Comparison of ENCODE assay signal across 24 mouse cellular contexts in genomic region chr9:95450586-95450985, GRCm38 (mm10). TPM values are rescaled to one million over a fixed set of nuclear protein-coding genes. Genes with fewer than 3 reads are reported as not detected.
A peak's percentile ranks its signal among the peaks of the same experiment; 100 is the strongest.
DNase-seq lines count a peak whose midpoint lies in the region; ATAC-seq lines count a peak whose summit lies in the region.
"Had no signal": no experiment of that assay in that cellular context is flagged by ENCODE, and none has a peak within 500 bp of the region (broad histone marks: within the 10 kb centered on the region; RNA-seq: fewer than 3 reads in every experiment).

No protein-coding gene starts in this region.

- H3K27ac ChIP-seq in heart, embryonic 12.5 days (ENCODE audit: poor library complexity, severe bottlenecking): no peak overlapping the region; the same call in 1 of the 2 replicates
- H3K27ac ChIP-seq in heart, embryonic 14.5 days (replicated peaks in 1 of 2; ENCODE audit: control insufficient read depth in 1 of 2, insufficient read depth in 1 of 2, low read depth in 2 of 2, low read length in 2 of 2): peak overlapping the region; percentile 14 to 49; a peak in 2 of 4 replicates
- no peak overlapping the region for H3K27ac ChIP-seq in heart, embryonic 10.5 days
- no peak overlapping the region for H3K27ac ChIP-seq in intestine, embryonic 15.5 days
- H3K27ac ChIP-seq: forebrain, embryonic 10.5 days; forebrain, embryonic 13.5 days; hindbrain, embryonic 12.5 days; hindbrain, embryonic 15.5 days; kidney, embryonic 15.5 days had no signal

- H3K36me3 ChIP-seq in heart, embryonic 12.5 days: no peaks in the 10 kb centered on the region
- H3K36me3 ChIP-seq in heart, embryonic 14.5 days (ENCODE audit: control insufficient read depth, insufficient read depth, low read length): peaks cover 6% of the 10 kb centered on the region; the same call in 1 of the 2 replicates
- no peaks in the 10 kb centered on the region for H3K36me3 ChIP-seq in heart, embryonic 10.5 days
- H3K36me3 ChIP-seq in intestine, embryonic 15.5 days: no peaks in the 10 kb centered on the region
- H3K36me3 ChIP-seq: hindbrain, embryonic 12.5 days; hindbrain, embryonic 15.5 days had no signal

- intact Hi-C loops in heart, postnatal 10 days (cut with DNase I): no loop called here
- intact Hi-C loops in heart, postnatal 36 days (cut with DNase I): no loop called here

- no peaks in the 10 kb centered on the region; the same call in 1 of the 2 replicates for H3K9me3 ChIP-seq in heart, embryonic 12.5 days (replicated peaks)
- H3K9me3 ChIP-seq in heart, embryonic 14.5 days (ENCODE audit: control insufficient read depth, low read length): no peaks in the 10 kb centered on the region
- no peaks in the 10 kb centered on the region for H3K9me3 ChIP-seq in heart, embryonic 10.5 days
- H3K9me3 ChIP-seq in intestine, embryonic 15.5 days: no peaks in the 10 kb centered on the region
- H3K9me3 ChIP-seq: forebrain, embryonic 10.5 days; forebrain, embryonic 13.5 days; hindbrain, embryonic 12.5 days; hindbrain, embryonic 15.5 days; kidney, embryonic 15.5 days had no signal

- no peaks in the 10 kb centered on the region for H3K27me3 ChIP-seq in heart, embryonic 12.5 days (replicated peaks)
- no peaks in the 10 kb centered on the region for H3K27me3 ChIP-seq in heart, embryonic 14.5 days (ENCODE audit: control insufficient read depth, insufficient read depth, low read length)
- no peaks in the 10 kb centered on the region for H3K27me3 ChIP-seq in heart, embryonic 10.5 days (ENCODE audit: insufficient read depth, poor library complexity, severe bottlenecking)
- no peaks in the 10 kb centered on the region for H3K27me3 ChIP-seq in intestine, embryonic 15.5 days (replicated peaks)
- H3K27me3 ChIP-seq: forebrain, embryonic 13.5 days; hindbrain, embryonic 12.5 days; hindbrain, embryonic 15.5 days; kidney, embryonic 15.5 days had no signal

- H3K9ac ChIP-seq in heart, embryonic 12.5 days: no peak overlapping the region
- no peak overlapping the region for H3K9ac ChIP-seq in heart, embryonic 14.5 days (ENCODE audit: low read length)
- H3K9ac ChIP-seq in intestine, embryonic 15.5 days: no peak overlapping the region
- H3K9ac ChIP-seq: forebrain, embryonic 13.5 days; hindbrain, embryonic 12.5 days; hindbrain, embryonic 15.5 days; kidney, embryonic 15.5 days had no signal

- peaks cover 17% of the 10 kb centered on the region for H3K4me1 ChIP-seq in heart, embryonic 12.5 days (replicated peaks)
- peaks cover 4 to 9% of the 10 kb centered on the region in 2 experiments; a peak in 2 of 4 replicates for H3K4me1 ChIP-seq in heart, embryonic 14.5 days (ENCODE audit: control insufficient read depth in 2 of 2, insufficient read depth in 2 of 2, low read length in 2 of 2)
- peaks cover 6% of the 10 kb centered on the region for H3K4me1 ChIP-seq in heart, embryonic 10.5 days
- H3K4me1 ChIP-seq in intestine, embryonic 15.5 days (replicated peaks): no peaks in the 10 kb centered on the region
- H3K4me1 ChIP-seq: forebrain, embryonic 10.5 days; hindbrain, embryonic 12.5 days; hindbrain, embryonic 15.5 days; kidney, embryonic 15.5 days had no signal

- 62% methylated on average over 8 of the region's 8 CpGs for WGBS in heart, embryonic 12.5 days
- 59% methylated on average over 8 of the region's 8 CpGs for WGBS in heart, embryonic 14.5 days
- WGBS in heart, embryonic 10.5 days: 74% methylated on average over 8 of the region's 8 CpGs
- WGBS in intestine, embryonic 15.5 days: 97% methylated on average over 8 of the region's 8 CpGs

- no peak overlapping the region for H3K4me2 ChIP-seq in heart, embryonic 12.5 days
- H3K4me2 ChIP-seq in heart, embryonic 14.5 days (ENCODE audit: low read length): no peak overlapping the region
- no peak overlapping the region for H3K4me2 ChIP-seq in intestine, embryonic 15.5 days (replicated peaks)
- H3K4me2 ChIP-seq: forebrain, embryonic 13.5 days; hindbrain, embryonic 12.5 days; hindbrain, embryonic 15.5 days; kidney, embryonic 15.5 days had no signal

- ATAC-seq in heart, embryonic 12.5 days (ENCODE audit: insufficient number of reproducible peaks, low FRiP score): no peak
- no peak for ATAC-seq in heart, embryonic 14.5 days (ENCODE audit: insufficient number of reproducible peaks, insufficient read depth, low FRiP score, low read depth)
- no peak for ATAC-seq in intestine, embryonic 15.5 days
- ATAC-seq: CD4-positive, CD25-positive, alpha-beta regulatory T cell, adult 4 months; forebrain, embryonic 13.5 days; forebrain, embryonic 16.5 days had no signal

- peak; percentile 29 to 32 for DNase-seq in heart, adult 18-20 months
- no peak for DNase-seq in heart, embryonic 10.5 days (ENCODE audit: low spot score)
- peak; percentile 34 to 47 for DNase-seq in heart, postnatal 10 days
- no peak for DNase-seq in heart, postnatal 36 days
- DNase-seq: adrenal gland, adult 2 months; adrenal gland, postnatal 25 days; cerebellum, adult 18-20 months; cerebellum, adult 9-10 months; cerebellum, postnatal 14 days; gastrocnemius, postnatal 10 days; gastrocnemius, postnatal 36 days; kidney, adult 11 months; kidney, adult 8-10 months had no signal

- H3K4me3 ChIP-seq in heart, embryonic 12.5 days: no peak overlapping the region
- H3K4me3 ChIP-seq in heart, embryonic 14.5 days (ENCODE audit: control insufficient read depth in 1 of 2, insufficient read depth in 1 of 2, low read depth in 1 of 2, low read length in 2 of 2): no peak overlapping the region
- H3K4me3 ChIP-seq in heart, embryonic 10.5 days: no peak overlapping the region
- H3K4me3 ChIP-seq in intestine, embryonic 15.5 days (replicated peaks): no peak overlapping the region
- H3K4me3 ChIP-seq: forebrain, embryonic 10.5 days; forebrain, embryonic 13.5 days; hindbrain, embryonic 12.5 days; hindbrain, embryonic 15.5 days; kidney, embryonic 15.5 days had no signal

RNA-seq across cellular contexts. Expression of gene Chst2, which starts 44.1 kb away (rescaled TPM):
- 1 to 10 TPM; 1.2 TPM for total RNA-seq in heart, adult 18-20 months (2021)
- polyA plus RNA-seq in heart, embryonic 12.5 days (2016; fragmentation: Nextera tagmentation; extraction: Ambion mirVana): 2.4 and 2.5 TPM in 2 replicates
- polyA plus RNA-seq in heart, embryonic 14.5 days (2014; fragmentation: Nextera tagmentation; extraction: Ambion mirVana): 1.9 and 2.4 TPM in 2 replicates
- polyA plus RNA-seq in heart, embryonic 10.5 days (2016; fragmentation: Nextera tagmentation; extraction: Ambion mirVana): 1.6 and 2.1 TPM in 2 replicates
- total RNA-seq in heart, postnatal 10 days (2021): 1 to 10 TPM; 3.3 to 4.3 TPM
- total RNA-seq in heart, postnatal 36 days (2021): 1 to 10 TPM; 1.1 to 1.4 TPM
- 5.3 and 6.8 TPM in 2 replicates for polyA plus RNA-seq in intestine, embryonic 15.5 days (2015; fragmentation: Nextera tagmentation; extraction: Ambion mirVana)
- total RNA-seq: MEL had no signal

Comparison
In these comparisons a context has a peak if more than half of its experiments do, and no peak if none do; other contexts are left out.
1. DNase-seq: peak in heart, adult 18-20 months (2 of 2) and heart, postnatal 10 days (2 of 2); none in heart, embryonic 10.5 days (single experiment) and heart, postnatal 36 days (0 of 2).
2. H3K27ac ChIP-seq: peak in heart, embryonic 14.5 days (2 of 2); none in heart, embryonic 12.5 days (single experiment), heart, embryonic 10.5 days (single experiment) and intestine, embryonic 15.5 days (single experiment).